In the genomic region with DNA sequence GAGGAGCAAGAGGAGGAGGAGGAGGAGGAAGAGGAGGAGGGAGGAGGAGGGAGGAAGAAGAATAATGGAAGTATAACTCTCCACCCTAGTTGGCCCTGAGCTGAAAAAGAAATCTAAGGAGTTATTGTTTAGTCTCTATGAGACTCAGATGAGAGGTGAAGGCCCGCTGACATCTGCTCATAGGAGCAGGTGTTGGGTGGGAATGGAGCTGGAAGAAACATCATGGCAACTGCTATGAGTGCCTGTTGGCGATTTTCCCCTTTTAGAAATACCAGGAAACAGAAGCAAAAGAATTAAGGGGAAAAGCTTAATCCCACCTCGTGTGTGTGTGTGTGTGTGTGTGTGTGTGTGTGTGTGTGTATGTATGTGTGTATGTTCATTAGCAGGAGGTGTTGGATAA, we compare ENCODE assay signal across 22 mouse cellular contexts.
DNase-seq lines count a peak whose midpoint lies in the region; ATAC-seq and TF ChIP-seq lines count a peak whose summit lies in the region.
"Had no signal": no experiment of that assay in that cellular context is flagged by ENCODE, and none has a peak within 500 bp of the region (broad histone marks: within the 10 kb centered on the region; RNA-seq: fewer than 3 reads in every experiment).

No protein-coding gene starts in this region.

- 0 out of 2 replicates have a peak, but pooled peaks cover 2% of the 10 kb centered on the region for H3K4me1 ChIP-seq in embryonic facial prominence, embryonic 14.5 days (ENCODE audit: control insufficient read depth, insufficient read depth, low read length)
- peaks cover 18% of the 10 kb centered on the region for H3K4me1 ChIP-seq in embryonic facial prominence, embryonic 10.5 days
- H3K4me1 ChIP-seq in limb, embryonic 14.5 days (ENCODE audit: control insufficient read depth, insufficient read depth, low read length): peaks cover 10% of the 10 kb centered on the region
- peaks cover 9% of the 10 kb centered on the region for H3K4me1 ChIP-seq in limb, embryonic 10.5 days
- H3K4me1 ChIP-seq: embryonic facial prominence, embryonic 13.5 days had no signal

- peak; percentile 56 for DNase-seq in embryonic facial prominence, embryonic 14.5 days (ENCODE audit: low spot score)
- DNase-seq in embryonic facial prominence, embryonic 10.5 days (ENCODE audit: low spot score): no peak
- DNase-seq in limb, embryonic 14.5 days (ENCODE audit: low spot score): peak; percentile 52
- DNase-seq in limb, embryonic 10.5 days (ENCODE audit: low spot score): no peak
- DNase-seq: adrenal gland, adult 8-10 months; adrenal gland, postnatal 14 days; adrenal gland, postnatal 36 days; B cell, adult 2 months; cerebellum, adult 11-12 months; cerebellum, adult 2 months; cerebellum, adult 9-10 months; cerebellum, postnatal 10 days; cerebellum, postnatal 25 days; forebrain, postnatal 0 days had no signal

- WGBS in embryonic facial prominence, embryonic 14.5 days: 58% methylated on average over 3 of the region's 3 CpGs
- WGBS in embryonic facial prominence, embryonic 10.5 days: 83% methylated on average over 3 of the region's 3 CpGs
- WGBS in limb, embryonic 14.5 days: 61% methylated on average over 3 of the region's 3 CpGs
- WGBS in limb, embryonic 10.5 days: 82% methylated on average over 3 of the region's 3 CpGs

- no peak overlapping the region for H3K4me3 ChIP-seq in embryonic facial prominence, embryonic 14.5 days (ENCODE audit: low read depth, low read length)
- no peak overlapping the region for H3K4me3 ChIP-seq in embryonic facial prominence, embryonic 10.5 days
- H3K4me3 ChIP-seq in limb, embryonic 14.5 days (replicated peaks; ENCODE audit: low read length): no peak overlapping the region
- no peak overlapping the region for H3K4me3 ChIP-seq in limb, embryonic 10.5 days
- no peak overlapping the region for H3K4me3 ChIP-seq in myocyte
- H3K4me3 ChIP-seq: embryonic facial prominence, embryonic 13.5 days; forebrain, embryonic 13.5 days; forebrain, embryonic 15.5 days had no signal

- no peak overlapping the region for H3ac ChIP-seq in myocyte (ENCODE audit: control insufficient read depth, insufficient read length)

- no peaks in the 10 kb centered on the region for H3K79me2 ChIP-seq in myocyte (ENCODE audit: control insufficient read depth, insufficient read depth)

- H3K4me2 ChIP-seq in embryonic facial prominence, embryonic 14.5 days (ENCODE audit: low read depth, low read length): no peak overlapping the region
- H3K4me2 ChIP-seq in limb, embryonic 14.5 days (replicated peaks; ENCODE audit: low read depth, low read length, severe bottlenecking): no peak overlapping the region
- peak overlapping the region; percentile 50 for H3K4me2 ChIP-seq in myocyte (ENCODE audit: low read depth)
- H3K4me2 ChIP-seq: embryonic facial prominence, embryonic 13.5 days; forebrain, embryonic 13.5 days; forebrain, embryonic 15.5 days had no signal

- no peak for TF ChIP-seq POLR2A in limb, embryonic 14.5 days (IDR thresholded peaks at IDR 0.05; ENCODE audit: borderline replicate concordance, extremely low read depth, insufficient read depth, insufficient read length)
- no peak for TF ChIP-seq POLR2A in myocyte (IDR thresholded peaks at IDR 0.05; ENCODE audit: insufficient read length, low read depth)

- H3K27ac ChIP-seq in embryonic facial prominence, embryonic 14.5 days (replicated peaks; ENCODE audit: low read depth, low read length): no peak overlapping the region
- no peak overlapping the region for H3K27ac ChIP-seq in embryonic facial prominence, embryonic 10.5 days (replicated peaks)
- no peak overlapping the region for H3K27ac ChIP-seq in limb, embryonic 14.5 days (replicated peaks; ENCODE audit: low read depth, low read length)
- H3K27ac ChIP-seq in limb, embryonic 10.5 days: no peak overlapping the region
- H3K27ac ChIP-seq: embryonic facial prominence, embryonic 13.5 days; forebrain, embryonic 13.5 days; forebrain, embryonic 15.5 days had no signal

- ATAC-seq in embryonic facial prominence, embryonic 14.5 days (ENCODE audit: low read depth): no peak
- peak; percentile 42; the same call in 1 of the 2 replicates for ATAC-seq in limb, embryonic 14.5 days (ENCODE audit: low FRiP score, low read depth)
- ATAC-seq: activated CD4-positive, CD25-positive, alpha-beta regulatory T cell, adult 4 months; CD4-positive, CD25-positive, alpha-beta regulatory T cell, adult 4 months; forebrain, embryonic 13.5 days; forebrain, embryonic 15.5 days; forebrain, postnatal 0 days; Patski had no signal

- H3K9ac ChIP-seq in embryonic facial prominence, embryonic 14.5 days (ENCODE audit: low read depth, low read length): no peak overlapping the region
- no peak overlapping the region for H3K9ac ChIP-seq in limb, embryonic 14.5 days (ENCODE audit: low read depth, low read length, severe bottlenecking)
- H3K9ac ChIP-seq: embryonic facial prominence, embryonic 13.5 days; forebrain, embryonic 13.5 days; forebrain, embryonic 15.5 days; forebrain, postnatal 0 days had no signal

- no peaks in the 10 kb centered on the region for H3K27me3 ChIP-seq in embryonic facial prominence, embryonic 14.5 days (replicated peaks; ENCODE audit: control insufficient read depth, insufficient read depth, low read length)
- no peaks in the 10 kb centered on the region for H3K27me3 ChIP-seq in embryonic facial prominence, embryonic 10.5 days (replicated peaks; ENCODE audit: low read depth, poor library complexity, severe bottlenecking)
- no peaks in the 10 kb centered on the region for H3K27me3 ChIP-seq in limb, embryonic 14.5 days (ENCODE audit: control insufficient read depth, insufficient read depth, low read length)
- H3K27me3 ChIP-seq in limb, embryonic 10.5 days (ENCODE audit: low read depth, poor library complexity, severe bottlenecking): no peaks in the 10 kb centered on the region
- H3K27me3 ChIP-seq in myocyte (ENCODE audit: control insufficient read depth, insufficient read depth, insufficient read length): no peaks in the 10 kb centered on the region
- H3K27me3 ChIP-seq: embryonic facial prominence, embryonic 13.5 days; forebrain, embryonic 13.5 days; forebrain, embryonic 15.5 days; Patski had no signal

- H3K36me3 ChIP-seq in embryonic facial prominence, embryonic 14.5 days (ENCODE audit: control insufficient read depth, insufficient read depth, low read length): no peaks in the 10 kb centered on the region
- no peaks in the 10 kb centered on the region for H3K36me3 ChIP-seq in embryonic facial prominence, embryonic 10.5 days (replicated peaks)
- no peaks in the 10 kb centered on the region for H3K36me3 ChIP-seq in limb, embryonic 14.5 days (ENCODE audit: control insufficient read depth, insufficient read depth, low read length)
- no peaks in the 10 kb centered on the region for H3K36me3 ChIP-seq in limb, embryonic 10.5 days
- H3K36me3 ChIP-seq in myocyte (ENCODE audit: control insufficient read depth, insufficient read depth): peaks cover 4% of the 10 kb centered on the region
- H3K36me3 ChIP-seq: embryonic facial prominence, embryonic 13.5 days; forebrain, embryonic 15.5 days; G1E had no signal

- H3K9me3 ChIP-seq in embryonic facial prominence, embryonic 14.5 days (ENCODE audit: control insufficient read depth, low read length): 0 out of 2 replicates have a peak, but pooled peaks cover 3% of the 10 kb centered on the region
- H3K9me3 ChIP-seq in embryonic facial prominence, embryonic 10.5 days: no peaks in the 10 kb centered on the region; the same call in 1 of the 2 replicates
- H3K9me3 ChIP-seq in limb, embryonic 14.5 days (ENCODE audit: control insufficient read depth, low read length): no peaks in the 10 kb centered on the region
- no peaks in the 10 kb centered on the region for H3K9me3 ChIP-seq in limb, embryonic 10.5 days (replicated peaks)
- H3K9me3 ChIP-seq: forebrain, embryonic 15.5 days had no signal

TF ChIP-seq in myocyte, 11 proteins besides CTCF, POLR2A, EP300 and RAD21:
- TF ChIP-seq REST (IDR thresholded peaks at IDR 0.05; ENCODE audit: insufficient read depth, insufficient read length): no peak
- peak in 2 of 3 experiments; percentile 41 to 72 for TF ChIP-seq MYOG (IDR thresholded peaks at IDR 0.05; ENCODE audit: control insufficient read depth in 1 of 3, insufficient read depth in 1 of 3, insufficient read length in 2 of 3, low read depth in 2 of 3)
- TF ChIP-seq MYOD1 (IDR thresholded peaks at IDR 0.05; ENCODE audit: control insufficient read depth in 1 of 3, insufficient read length in 2 of 3, low read depth in 2 of 3): peak; percentile 40 to 83 (median 82)
- TF ChIP-seq E2F4 (IDR thresholded peaks at IDR 0.05; ENCODE audit: insufficient read depth): no peak
- TF ChIP-seq SRF (IDR thresholded peaks at IDR 0.05; ENCODE audit: control insufficient read depth, insufficient read length, low read depth): no peak
- TF ChIP-seq TCF12 (IDR thresholded peaks at IDR 0.05; ENCODE audit: insufficient read depth, poor library complexity, severe bottlenecking): peak; percentile 88
- TF ChIP-seq MAX (IDR thresholded peaks at IDR 0.05; ENCODE audit: low read depth): no peak

Comparison
In these comparisons a context has a peak if more than half of its experiments do, and no peak if none do; other contexts are left out.
1. DNase-seq: peak in embryonic facial prominence, embryonic 14.5 days (single experiment) and limb, embryonic 14.5 days (single experiment); none in embryonic facial prominence, embryonic 10.5 days (single experiment) and limb, embryonic 10.5 days (single experiment).